Mouse (Mus musculus): ENCODE measurements around the gene Zmiz1.
A peak's percentile ranks its signal among the peaks of the same experiment; 100 is the strongest.

The Zmiz1 gene

DNA sequence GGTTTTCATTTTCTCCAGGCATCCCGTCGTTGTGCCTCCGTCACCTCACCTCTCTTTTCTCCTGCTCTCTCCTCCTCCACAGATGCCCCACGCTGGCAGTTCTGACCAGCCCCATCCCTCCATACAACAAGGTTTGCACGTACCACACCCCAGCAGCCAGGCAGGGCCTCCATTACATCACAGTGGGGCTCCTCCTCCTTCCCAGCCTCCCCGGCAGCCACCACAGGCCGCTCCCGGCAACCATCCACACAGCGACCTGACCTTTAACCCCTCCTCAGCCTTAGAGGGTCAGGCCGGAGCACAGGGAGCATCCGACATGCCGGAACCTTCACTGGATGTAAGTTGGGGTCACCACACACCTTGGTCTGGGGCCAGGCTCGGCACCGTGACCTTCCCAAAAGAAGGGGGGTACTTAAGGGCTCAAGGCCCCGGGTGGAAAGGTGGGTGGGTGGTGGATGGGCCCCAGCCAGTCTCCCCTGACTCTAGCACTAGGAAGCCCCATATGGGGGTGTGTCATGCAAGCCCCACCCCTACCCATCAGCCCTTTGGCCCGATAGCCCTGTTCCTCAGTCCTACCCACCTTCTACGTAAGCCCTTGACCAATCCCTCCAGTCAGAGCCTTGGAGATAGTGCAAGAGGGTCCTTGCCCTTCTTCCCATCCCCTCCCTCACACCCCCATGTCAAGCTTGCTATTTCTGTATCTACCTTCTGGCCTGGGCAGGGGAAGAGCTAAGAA is 202.4 kb downstream of the Zmiz1 start:
- no peak for DNase-seq

- no peak for DNase-seq
Measured at GRCm38 (mm10) chr14:25663649-25664309, 204.8 kb downstream of the Zmiz1 start.

DNA sequence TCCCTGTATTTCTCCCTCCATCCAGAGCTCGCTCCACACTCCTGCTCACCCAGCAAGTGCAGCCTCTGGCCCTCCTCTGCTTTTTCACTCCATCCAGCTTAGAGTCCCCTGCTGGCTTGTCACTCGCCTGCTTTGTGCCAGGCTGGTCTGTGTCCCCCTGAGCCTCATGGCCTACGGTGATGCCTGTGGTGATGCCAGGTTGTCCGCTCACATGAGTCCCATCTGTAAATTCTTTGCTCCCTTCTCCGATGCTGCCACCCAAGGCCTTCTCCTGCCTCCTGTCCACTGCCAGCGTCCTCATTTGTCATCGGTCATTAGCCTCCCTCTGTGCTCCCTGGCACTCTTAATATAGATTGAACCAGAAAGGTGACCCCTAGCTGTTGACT is 205.3 kb downstream of the Zmiz1 start:
- DNase-seq: no peak

GRCm38 (mm10) chr14:25665314-25665970 is 206.5 kb downstream of the Zmiz1 start:
- no peak for DNase-seq

GRCm38 (mm10) chr14:25666668-25667376 is 207.8 kb downstream of the Zmiz1 start:
- no peak for DNase-seq

- DNase-seq: no peak
Measured at GRCm38 (mm10) chr14:25667587-25667986, 208.6 kb downstream of the Zmiz1 start.

- no peak for DNase-seq
Measured at GRCm38 (mm10) chr14:25679625-25680024, 220.6 kb downstream of the Zmiz1 start.

- DNase-seq: no peak
Measured at GRCm38 (mm10) chr14:25682020-25682419, 223.0 kb downstream of the Zmiz1 start.

GRCm38 (mm10) chr14:25686216-25686945 is 227.4 kb downstream of the Zmiz1 start:
- no peak for DNase-seq

GRCm38 (mm10) chr14:25686983-25687901 is 228.3 kb downstream of the Zmiz1 start:
- DNase-seq: no peak

GRCm38 (mm10) chr14:25693271-25693887 is 234.4 kb downstream of the Zmiz1 start:
- DNase-seq: peak; percentile 23

DNA sequence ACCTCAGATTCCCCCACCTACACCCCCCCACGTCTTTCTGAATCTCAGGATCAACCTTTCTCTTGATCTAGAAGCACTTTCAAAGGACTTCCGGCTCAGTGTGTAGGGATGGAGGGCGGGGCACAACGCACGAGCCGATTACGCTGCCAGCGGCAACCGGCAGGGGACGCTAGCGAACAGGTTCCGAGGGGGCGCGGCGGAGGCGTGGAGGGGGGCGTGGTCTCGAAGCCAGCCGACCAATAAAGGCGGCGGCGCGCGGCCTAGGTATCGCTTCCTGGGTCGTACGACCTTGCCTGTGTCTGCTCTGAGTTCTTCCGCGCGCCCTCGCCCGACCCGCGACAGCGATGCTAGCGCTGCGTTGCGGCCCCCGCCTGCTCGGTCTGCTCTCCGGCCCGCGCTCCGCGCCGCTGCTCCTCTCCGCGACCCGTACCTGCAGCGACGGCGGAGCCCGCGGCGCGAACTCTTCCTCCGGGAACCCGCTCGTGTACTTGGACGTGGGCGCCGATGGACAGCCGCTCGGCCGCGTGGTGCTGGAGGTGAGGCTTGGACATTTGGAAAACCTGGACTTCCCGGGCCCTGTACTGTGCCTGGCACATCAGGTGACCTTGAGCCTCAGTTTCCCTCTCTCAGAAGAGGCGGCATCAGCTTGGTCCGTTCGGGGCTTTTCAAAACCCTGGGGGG is 235.0 kb downstream of the Zmiz1 start, which contains the start of gene Ppif:
TSS of gene Ppif (plus strand) at position 267 of the 681 bp plus-strand sequence.
- DNase-seq: peak; percentile 97

- DNase-seq: no peak
Measured at GRCm38 (mm10) chr14:25694569-25694897, 235.5 kb downstream of the Zmiz1 start.

- no peak for DNase-seq
Measured at GRCm38 (mm10) chr14:25695059-25695458, 236.1 kb downstream of the Zmiz1 start.

- DNase-seq: no peak
Measured at GRCm38 (mm10) chr14:25696356-25696755, 237.4 kb downstream of the Zmiz1 start.

GRCm38 (mm10) chr14:25701986-25702385 is 243.0 kb downstream of the Zmiz1 start:
- no peak for DNase-seq

- no peak for DNase-seq
Measured at GRCm38 (mm10) chr14:25707691-25708181, 248.8 kb downstream of the Zmiz1 start.

DNA sequence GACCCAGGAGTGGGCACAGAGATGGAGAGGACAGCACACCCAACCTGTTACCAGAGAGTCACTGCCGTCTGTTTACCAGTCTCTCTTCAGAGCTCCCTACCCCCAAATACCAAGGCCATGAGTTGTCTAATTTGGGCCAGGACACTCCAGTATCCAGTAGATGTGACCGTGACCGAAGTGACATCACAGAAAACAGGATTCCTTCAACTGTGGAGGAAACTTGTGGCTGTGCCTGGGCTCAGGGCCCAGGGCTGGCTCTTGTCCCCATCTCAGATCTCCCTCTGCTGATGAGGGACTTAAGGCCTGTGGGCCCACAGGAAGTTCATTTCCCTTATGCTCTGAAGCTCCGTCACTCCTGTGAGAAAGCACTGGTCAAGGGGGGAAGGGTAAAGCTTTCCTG is 249.5 kb downstream of the Zmiz1 start:
- DNase-seq: no peak

GRCm38 (mm10) chr14:25708917-25709316 is 249.9 kb downstream of the Zmiz1 start:
- no peak for DNase-seq

- DNase-seq: no peak
Measured at GRCm38 (mm10) chr14:25710073-25710472, 251.1 kb downstream of the Zmiz1 start.

Measured in cerebellum, adult 8-10 months (tissue).